Mouse (Mus musculus): ENCODE results near the gene Tor3a. TPM values are rescaled to one million over a fixed set of nuclear protein-coding genes. Genes with fewer than 3 reads are reported as not detected.

The Tor3a gene
- 10 to 100 TPM in 1 of 2 experiments, 1 to 10 TPM in 1; 9.2 to 10.6 TPM for total RNA-seq (2021)

DNA sequence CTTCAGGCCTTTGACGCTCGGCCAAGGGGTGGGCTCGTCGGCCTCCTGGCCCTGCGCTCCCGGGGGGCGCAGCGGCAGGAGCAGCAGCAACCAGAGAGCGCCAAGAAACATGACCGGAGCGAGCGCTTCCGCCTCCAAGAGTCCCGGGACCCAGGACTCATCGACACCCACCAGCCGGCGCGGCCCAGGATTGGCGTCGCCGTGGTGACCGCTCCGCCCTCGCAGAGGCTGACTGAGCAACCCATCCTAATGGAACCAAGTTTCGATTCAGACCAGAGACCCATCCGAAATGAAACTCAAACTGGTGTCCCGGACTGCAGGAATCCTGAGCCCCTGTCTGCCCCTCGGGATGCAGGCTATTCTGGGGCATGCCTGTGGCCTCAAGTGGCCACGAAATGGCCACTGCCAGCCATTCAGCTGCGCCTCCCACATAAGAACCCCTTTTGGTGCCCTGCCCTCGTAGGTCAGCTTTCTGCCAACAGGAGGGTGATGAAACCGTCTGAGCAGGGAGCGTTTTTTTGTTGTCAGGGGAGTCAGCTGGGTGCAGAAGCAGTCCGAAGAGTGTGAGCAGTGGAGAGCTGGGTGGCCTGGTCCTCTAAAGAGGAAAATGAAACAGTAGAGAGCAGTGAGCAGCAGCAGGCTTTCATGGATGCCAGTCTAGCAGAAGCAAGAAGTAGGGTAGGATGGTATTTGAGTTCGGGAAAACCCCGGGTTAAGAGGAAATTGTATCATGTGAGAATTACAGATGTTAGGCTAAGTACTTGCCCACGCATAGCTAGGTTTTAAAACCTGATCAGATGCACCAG, at the start of gene Tor3a:
Tor3a (minus strand) TSS at position 162 of the 806 bp plus-strand sequence.
- intact Hi-C loops (cut with DNase I), result loop anchor here (2.0 to 5.0 kb wide), 2 partner anchors 20 to 117 kb away; partner anchors contain the start of gene Abl2

DNA sequence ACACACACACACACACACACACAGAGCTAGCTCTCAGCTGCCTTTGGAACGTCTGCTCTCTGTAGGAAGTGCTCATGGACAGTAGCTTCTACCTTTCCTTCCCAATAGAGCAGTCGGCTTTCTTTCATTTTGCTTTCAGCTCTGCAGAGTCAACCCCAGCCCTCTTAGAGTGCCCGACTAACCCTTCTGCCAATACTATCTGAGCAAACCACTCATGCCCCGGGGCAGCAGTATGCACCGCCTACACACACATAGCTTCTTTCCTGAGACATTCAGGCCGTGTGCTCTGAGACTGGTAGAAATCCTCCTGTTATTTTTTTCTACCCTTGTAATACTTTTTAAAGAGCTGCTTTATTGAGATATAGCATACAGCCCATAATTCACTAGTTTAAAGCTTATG, 47.9 kb upstream of the Tor3a start:
- intact Hi-C loops (cut with DNase I), result no loop called here

More for the DNA sequence above, at the start of gene Tor3a:
- DNase-seq (ENCODE audit: low spot score), result peak; percentile 82

DNA sequence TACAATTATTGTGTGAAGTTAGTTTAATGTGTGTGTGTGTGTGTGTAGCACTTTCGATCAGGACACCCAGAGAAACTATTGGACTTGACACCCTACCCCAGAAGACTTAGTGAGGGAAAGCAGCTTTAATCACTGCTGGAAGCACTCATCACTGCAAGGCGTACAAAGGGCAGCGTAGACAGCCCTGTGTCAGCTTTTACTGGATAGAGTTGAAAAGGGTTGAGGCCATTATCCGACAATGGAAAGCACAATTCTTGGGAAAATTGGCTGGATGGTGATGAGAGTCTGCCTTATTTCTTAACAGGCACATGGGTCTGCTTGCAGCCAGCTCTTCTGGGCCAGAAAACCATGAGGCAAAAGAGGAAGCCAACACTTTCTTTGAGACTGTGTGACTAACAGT, 45.9 kb upstream of the Tor3a start:
- intact Hi-C loops (cut with DNase I), result no loop called here
- DNase-seq (ENCODE audit: low spot score), result peak; percentile 5

More for the DNA sequence above, 47.9 kb upstream of the Tor3a start:
- DNase-seq (ENCODE audit: low spot score), result no peak

DNA sequence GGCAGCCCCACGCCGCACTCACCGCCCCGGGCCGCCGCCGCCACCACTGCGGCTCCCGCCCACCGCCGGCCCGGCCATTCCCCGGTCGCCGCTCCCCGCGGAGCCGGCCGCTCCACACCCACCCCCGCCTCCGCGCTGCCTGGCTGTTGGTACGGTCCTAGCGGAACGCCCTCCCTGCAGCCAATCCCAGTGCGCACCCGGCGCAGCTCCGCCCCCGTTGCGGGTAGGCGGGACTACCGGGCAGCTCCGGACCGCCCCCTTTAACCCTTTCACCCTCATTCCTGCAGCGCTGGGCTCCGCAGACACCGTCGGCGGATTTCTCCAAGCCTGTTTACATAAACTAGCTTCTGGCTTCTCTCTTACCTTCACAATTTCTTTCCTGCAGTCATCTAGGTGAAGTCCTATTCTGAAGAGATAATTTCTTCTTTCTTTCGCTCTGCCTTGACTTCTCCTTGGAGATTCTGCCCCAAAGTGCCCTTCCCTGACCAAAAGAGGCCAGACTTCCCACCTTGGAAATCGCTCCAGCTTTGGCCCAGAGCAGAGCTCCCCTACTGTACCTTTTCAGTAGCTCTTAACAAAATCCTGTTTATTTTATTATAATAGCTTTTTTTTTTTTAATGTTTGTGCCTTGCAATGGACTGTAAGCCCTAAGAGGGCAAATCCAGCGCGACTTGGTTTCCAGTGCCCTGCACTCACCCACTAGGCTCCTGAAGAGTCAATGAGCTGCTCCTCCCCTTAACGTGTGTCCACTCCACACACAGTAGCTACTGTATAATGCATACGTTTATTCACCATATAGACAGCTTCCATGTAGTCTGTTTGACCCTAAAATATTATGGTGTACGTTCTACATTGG, 45.0 kb upstream of the Tor3a start, which contains the start of gene Fam20b:
Fam20b (minus strand) TSS at position 137 of the 856 bp plus-strand sequence.
- DNase-seq (ENCODE audit: low spot score), result peak; percentile 92
- intact Hi-C loops (cut with DNase I), result no loop called here

DNA sequence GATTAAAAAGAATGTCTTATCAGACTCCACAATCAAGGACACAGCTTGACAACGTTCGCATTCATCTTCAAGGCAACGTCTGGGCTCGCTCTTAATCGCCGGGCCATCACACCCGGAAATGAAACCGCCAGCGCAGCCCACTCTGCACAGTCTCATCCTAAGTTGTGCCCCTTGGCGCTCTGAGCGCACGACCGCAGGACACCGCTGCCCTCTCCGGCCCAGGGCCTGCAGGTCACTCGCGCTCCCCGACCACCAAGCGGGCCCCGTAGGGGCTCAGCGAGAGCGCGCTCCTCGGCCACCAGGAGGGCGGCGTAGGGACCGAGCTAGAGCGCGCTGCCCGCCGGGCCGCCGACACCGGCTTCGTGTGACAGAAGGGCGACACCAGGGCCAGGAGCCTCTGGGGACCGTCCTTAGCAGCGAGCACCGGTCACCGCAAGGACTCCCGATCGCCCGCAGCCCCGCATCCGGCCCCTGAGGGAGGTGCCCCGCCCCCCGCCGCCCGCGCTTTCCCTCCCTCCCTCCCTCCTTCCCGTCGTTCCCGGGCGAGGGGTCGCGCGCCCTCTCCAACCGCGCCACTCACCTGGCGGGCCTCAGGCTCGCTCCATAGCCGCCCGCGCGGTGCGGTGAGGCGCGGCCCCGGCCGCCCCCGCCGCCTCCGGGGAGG, 44.3 kb upstream of the Tor3a start:
- intact Hi-C loops (cut with DNase I), result no loop called here
- DNase-seq (ENCODE audit: low spot score), result peak; percentile 29

DNA sequence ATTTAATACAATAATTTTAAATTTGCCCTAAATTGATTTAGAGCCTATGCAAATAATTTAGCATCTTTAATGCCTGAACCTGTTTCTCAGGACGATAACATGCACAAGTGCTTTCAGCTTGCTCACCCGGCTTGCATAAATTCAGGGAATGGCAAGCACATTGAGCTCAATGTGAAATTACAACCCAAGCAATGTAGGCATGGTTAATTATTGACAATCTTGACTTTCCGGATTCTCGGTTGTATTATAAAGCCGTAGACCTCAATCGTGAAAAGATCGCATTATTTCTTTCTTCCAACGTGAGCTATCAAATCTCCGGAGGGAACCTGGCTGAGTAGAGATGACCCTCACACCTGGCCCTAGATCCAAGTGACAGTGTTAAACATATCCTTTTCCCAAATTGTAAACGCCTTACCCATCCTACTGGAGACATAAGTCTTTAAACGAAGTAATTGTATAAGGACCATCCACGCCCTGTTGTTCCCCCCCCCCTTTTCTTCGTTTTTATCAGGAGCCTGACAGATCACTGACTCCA, 43.7 kb upstream of the Tor3a start:
- intact Hi-C loops (cut with DNase I), result no loop called here
- DNase-seq (ENCODE audit: low spot score), result no peak

DNA sequence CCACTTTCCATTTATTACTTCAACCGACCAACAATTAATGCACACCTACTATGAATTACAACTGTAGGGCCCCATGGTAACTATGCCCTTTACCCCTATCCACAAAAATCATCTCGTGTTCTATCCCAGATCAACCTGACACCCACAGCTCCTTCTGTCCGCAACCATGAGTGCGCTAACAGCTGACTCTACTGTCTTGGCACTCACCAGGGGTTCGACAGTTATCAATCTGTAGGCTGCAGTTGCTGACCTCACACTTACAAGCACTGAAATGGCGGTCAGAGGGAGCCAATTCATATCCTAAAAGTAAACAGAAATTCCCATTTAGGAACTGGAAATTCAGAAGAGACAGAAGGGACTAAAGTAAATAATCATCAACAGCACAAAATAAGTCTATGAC, 42.5 kb upstream of the Tor3a start:
- DNase-seq (ENCODE audit: low spot score), result no peak
- intact Hi-C loops (cut with DNase I), result no loop called here

DNA sequence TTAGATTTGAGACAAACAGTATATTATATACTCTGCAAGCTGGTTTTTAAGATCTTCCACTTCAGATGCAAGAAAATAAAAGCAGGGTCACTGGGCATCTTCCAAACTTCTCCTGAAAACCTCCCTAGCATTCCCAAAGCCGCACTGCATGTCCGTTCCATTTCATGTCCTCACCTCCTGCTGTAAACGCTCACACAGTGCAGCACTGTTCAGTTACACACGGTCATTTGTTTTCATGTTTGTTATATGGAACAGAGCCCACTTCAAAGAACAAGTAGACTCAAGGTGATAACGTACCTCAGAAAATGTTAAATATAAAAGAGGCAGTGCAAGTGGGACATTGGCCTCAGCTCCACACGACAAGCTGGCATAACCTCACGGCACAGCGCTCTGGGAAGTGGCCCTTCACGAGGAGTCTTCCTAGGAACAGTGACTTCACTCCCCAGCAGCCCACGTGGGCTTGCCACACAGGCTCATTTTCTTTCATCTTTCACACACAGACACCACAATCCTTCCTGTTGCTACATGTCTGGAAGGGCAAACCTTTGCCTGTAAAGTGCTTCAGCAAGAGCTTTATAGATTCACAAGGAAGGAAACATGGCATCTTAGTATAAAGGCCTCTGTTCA, 36.4 kb upstream of the Tor3a start:
- no peak for DNase-seq (ENCODE audit: low spot score)
- intact Hi-C loops (cut with DNase I), result no loop called here

DNA sequence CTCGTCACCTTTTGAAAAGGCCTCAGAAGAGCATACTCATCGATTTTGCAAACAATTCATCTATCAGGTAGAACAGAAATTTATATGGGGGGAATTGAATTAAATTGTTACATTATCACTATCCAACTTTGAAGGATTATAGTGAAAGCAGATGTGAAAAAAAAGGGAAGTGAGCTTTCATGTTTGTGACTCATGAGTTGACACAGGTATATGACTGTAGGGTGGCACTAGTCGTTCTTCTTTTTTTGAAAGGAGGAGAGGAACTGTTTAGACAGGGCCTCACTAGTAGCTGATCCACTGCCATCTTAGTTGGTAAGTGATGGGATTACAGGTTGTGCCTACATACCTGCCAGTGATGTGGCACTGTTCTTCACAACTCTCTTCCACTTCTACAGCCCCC, 34.5 kb upstream of the Tor3a start:
- no peak for DNase-seq (ENCODE audit: low spot score)
- intact Hi-C loops (cut with DNase I), result no loop called here

DNA sequence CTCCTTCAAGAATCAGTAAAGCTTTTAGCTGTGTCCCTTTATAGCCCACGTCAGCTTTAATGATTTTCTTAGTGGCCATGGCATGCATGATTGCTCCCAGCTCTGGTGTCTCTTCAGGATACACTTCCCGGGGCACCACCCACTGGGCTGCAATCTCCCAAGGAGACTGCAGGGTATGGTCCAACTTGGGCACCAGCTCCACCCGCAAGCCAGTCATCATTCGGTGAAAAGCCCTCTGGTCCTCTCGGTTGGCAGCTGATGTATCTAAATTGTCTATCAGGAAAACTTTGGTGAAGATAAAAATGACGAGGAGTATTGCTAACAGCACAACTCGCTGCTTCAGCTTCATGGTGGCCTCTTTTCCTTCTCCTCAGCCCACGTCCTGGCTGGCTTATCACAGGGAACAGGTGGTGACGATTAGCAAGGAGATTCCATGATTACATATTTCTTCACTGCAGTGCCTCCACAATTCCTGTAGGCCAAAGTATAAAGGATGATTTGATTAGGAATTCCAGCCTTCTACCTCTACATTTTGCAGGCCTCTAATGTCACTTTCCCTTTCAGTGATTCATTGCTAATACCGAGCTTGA, 31.6 kb upstream of the Tor3a start:
- intact Hi-C loops (cut with DNase I), result no loop called here
- no peak for DNase-seq (ENCODE audit: low spot score)

DNA sequence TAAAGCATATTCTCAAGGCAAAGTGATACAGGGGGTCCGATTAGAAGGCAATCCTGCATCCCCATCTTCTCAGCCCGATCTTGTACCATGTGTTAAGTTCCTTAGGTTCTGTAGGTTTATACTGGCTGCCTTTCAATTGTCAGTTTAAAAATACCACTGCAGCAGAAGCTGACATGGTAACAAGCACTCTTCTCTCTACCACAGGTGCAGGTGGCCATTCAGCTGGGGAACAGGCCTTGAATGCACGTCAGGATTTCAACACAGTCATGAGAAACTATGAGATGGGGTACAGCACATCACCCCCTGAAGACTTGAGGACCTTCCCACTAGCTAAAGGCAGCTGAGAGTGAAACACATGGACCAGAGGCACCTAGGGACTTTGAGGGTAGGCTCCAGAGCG, 29.3 kb upstream of the Tor3a start:
- intact Hi-C loops (cut with DNase I), result no loop called here
- DNase-seq (ENCODE audit: low spot score), result no peak

DNA sequence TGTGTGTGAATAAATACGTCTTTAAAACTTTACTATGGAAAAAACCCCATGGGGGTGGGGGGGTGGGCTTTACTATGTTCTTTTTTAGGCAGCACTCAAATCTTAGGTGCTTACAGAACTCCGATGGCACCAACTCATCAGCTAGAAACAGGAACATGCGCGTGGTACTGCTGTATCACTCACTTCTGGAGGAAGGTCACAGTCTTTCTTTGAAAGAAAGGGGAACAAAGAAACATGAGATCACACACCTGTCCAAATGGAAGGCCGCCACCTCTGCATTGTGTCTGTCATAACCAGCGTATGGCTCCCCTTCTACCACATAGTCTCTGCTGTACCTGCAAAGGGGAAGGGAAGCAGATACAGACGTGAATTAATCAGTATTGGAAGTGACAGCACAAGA, 28.0 kb upstream of the Tor3a start:
- intact Hi-C loops (cut with DNase I), result no loop called here
- DNase-seq (ENCODE audit: low spot score), result no peak

DNA sequence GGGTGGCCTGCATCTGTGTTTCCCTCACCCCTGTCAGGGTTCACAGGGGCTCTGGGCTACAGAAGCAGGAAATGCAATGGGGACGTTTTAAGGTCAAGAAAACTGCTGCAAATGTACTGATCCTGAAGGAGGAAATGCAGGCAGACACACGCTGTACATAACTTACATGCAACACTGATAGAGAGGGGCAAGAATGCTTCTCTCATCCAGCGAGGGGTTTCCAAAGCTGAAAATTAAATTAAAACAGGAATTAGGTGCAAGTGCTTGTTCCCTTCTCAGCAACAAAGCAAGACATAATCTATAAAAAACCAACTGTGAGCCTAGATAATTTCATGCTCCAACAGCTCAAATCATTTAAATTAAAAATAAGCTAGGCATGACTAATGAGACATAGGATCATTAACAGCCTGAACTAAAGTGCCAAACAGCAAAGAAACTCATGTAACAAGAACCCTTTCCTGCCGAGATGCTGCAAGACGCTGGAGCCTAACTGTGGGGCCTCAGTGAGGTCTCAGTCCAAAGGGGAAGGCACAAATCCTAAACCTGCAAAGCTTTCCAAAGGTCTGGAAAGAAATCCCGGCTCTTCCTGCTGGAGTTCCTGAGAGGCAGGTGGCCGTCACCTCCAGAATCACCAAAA, 12.0 kb upstream of the Tor3a start:
- no peak for DNase-seq (ENCODE audit: low spot score)
- intact Hi-C loops (cut with DNase I), result no loop called here

DNA sequence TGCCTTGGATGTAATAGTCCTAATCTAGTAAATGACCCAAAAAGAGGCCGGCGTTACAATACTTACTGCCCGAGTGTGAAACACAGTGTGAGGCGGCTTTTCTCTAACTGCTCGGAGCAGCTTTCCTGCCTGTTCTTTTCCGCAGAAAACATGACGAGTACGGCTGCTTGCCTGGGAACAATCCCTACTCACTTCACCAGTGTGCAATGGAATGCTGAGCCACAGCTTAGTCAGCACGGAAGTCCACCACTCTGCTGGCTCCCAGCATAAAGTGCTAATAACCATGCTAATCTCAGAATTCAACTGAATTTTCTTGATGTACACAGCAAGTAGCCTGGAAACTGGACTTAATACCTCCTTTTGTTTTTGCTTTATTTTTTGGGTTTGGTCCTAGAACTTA, 5.4 kb upstream of the Tor3a start:
- no peak for DNase-seq (ENCODE audit: low spot score)
- intact Hi-C loops (cut with DNase I), result loop anchor here (5.0 kb wide), 1 partner anchor 142 kb away; no protein-coding TSS in a partner anchor

DNA sequence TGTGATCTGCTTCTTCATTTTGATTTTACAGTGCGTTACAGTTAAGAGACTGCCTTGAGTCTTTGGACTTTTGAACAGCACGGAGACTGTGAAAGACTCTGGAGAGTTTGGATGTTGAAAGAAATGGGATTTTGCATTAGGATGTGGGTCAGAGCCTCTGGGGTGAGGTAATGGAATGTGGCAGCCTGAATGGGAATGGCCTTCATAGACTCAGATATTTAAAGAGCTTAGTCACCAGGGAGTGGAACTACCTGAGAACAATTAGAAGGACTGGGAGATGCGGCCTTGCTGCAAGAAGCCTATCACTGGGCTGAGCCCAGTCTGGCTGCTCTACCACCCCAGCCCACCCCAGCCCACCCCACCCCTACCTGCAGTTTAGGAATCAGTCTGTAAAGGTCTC, 3.1 kb upstream of the Tor3a start:
- intact Hi-C loops (cut with DNase I), result loop anchor here (5.0 kb wide), 1 partner anchor 140 kb away; no protein-coding TSS in a partner anchor
- DNase-seq (ENCODE audit: low spot score), result no peak

DNA sequence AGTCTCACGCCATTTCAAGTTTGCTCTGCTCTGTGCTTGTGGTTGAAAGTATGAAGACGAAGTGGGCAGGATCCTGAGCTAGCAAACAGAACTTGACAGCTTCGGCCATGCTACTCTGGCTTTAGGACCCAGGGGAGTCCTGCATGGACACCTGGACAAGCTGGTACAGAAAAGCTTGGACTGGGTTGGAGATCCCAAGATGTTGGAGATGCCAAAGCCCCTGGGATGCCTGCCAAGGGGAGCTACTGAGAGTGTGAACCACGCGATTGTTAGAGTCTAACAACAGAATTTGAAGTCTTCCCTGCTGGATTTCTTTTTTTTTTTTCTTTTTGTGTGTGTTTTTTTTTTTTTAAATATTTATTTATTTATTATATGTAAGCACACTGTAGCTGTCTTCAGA, 2.4 kb upstream of the Tor3a start:
- no peak for DNase-seq (ENCODE audit: low spot score)

DNA sequence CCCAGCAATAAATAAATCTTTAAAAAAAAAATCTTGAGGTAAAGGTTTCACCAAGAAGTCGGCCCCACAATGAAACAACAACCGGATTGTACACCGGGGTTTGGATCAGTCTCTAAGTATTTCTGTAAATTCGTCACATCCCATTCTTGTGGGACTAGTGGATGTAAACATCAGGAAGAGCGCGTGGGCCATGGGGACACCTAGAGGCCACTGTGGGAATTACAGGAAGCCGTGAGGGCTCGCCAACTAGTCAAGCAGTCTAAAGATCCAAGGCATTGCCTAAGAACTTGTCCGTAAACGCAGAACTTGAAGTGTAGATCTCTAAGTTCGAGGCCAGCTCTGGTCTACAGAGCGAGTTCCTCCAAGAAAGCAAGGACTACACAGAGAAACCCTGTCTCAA, 2.0 kb upstream of the Tor3a start:
- intact Hi-C loops (cut with DNase I), result loop anchor here (1.0 to 5.0 kb wide), 2 partner anchors 36 to 139 kb away; no protein-coding TSS in a partner anchor
- DNase-seq (ENCODE audit: low spot score), result no peak

More for the DNA sequence above, 2.4 kb upstream of the Tor3a start:
- intact Hi-C loops (cut with DNase I), result loop anchor here (1.0 to 5.0 kb wide), 2 partner anchors 36 to 139 kb away; no protein-coding TSS in a partner anchor

DNA sequence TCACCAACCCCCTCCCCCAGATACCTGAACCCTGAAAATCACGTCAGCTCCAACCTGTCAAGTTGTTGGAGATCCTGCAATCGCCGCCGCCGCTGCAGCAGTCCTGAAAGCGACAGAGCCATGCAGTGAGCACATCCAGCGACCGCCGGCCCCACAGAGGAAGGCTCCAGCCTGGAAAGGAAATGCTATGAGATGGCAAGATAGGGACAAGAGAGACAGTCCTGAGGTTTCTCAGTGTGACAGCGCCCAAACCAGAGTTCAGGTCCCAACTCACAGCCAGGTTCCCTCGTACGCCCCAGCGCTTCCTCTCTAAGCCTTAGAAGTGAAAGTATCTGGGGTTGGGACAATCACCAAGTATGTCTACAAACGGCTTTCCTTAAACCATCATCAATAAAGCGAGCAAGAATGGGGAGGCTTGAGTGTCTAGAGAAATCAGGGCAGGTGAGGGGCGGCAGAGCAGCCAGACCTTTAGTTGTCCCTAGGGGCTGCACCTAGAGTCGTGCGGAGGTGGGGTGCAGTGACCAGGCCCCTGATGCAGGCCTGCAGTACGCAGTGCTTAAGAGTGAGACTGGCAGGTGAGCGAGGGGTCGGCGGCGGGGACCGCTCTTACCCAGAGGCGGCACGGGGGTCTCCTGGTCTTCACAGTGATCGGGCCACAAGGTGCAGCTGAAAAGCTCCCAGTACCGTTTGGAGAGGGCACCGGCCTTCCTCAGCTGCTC, 521 bp downstream of the Tor3a start:
- no peak for DNase-seq (ENCODE audit: low spot score)
- intact Hi-C loops (cut with DNase I), result loop anchor here (2.0 to 5.0 kb wide), 2 partner anchors 19 to 116 kb away; partner anchors contain the start of gene Abl2

All from heart, postnatal 25 days (tissue).